Comparison of ENCODE assay signal across 27 mouse cellular contexts in genomic region chr6:30465586-30465985, GRCm38 (mm10). TPM values are rescaled to one million over a fixed set of nuclear protein-coding genes. Genes with fewer than 3 reads are reported as not detected.
"Had no signal": no experiment of that assay in that cellular context is flagged by ENCODE, and none has a peak within 500 bp of the region (broad histone marks: within the 10 kb centered on the region; RNA-seq: fewer than 3 reads in every experiment).

No protein-coding gene starts in this region.

- H3K4me3 ChIP-seq: heart, embryonic 10.5 days; heart, embryonic 13.5 days; heart, embryonic 15.5 days; hindbrain, embryonic 10.5 days; hindbrain, embryonic 12.5 days; intestine, embryonic 15.5 days; kidney, embryonic 15.5 days; layer of hippocampus, adult 2 months; left cerebral cortex, adult 2 months; limb, embryonic 13.5 days; limb, embryonic 15.5 days; liver, embryonic 12.5 days had no signal

- H3K9ac ChIP-seq: heart, embryonic 13.5 days; heart, embryonic 15.5 days; hindbrain, embryonic 12.5 days; hindbrain, embryonic 14.5 days; intestine, embryonic 15.5 days; kidney, embryonic 15.5 days; limb, embryonic 13.5 days; limb, embryonic 15.5 days; liver, embryonic 12.5 days; liver, embryonic 14.5 days had no signal

- DNase-seq: gastrocnemius, postnatal 14 days; gastrocnemius, postnatal 36 days; heart, postnatal 14 days; heart, postnatal 36 days; kidney, adult 18-20 months; kidney, adult 9 months; kidney, postnatal 10 days; kidney, postnatal 4 days had no signal

- H3K27me3 ChIP-seq: heart, embryonic 13.5 days; heart, embryonic 15.5 days; hindbrain, embryonic 12.5 days; intestine, embryonic 15.5 days; kidney, embryonic 15.5 days; limb, embryonic 13.5 days; limb, embryonic 15.5 days had no signal

- H3K36me3 ChIP-seq: heart, embryonic 10.5 days; heart, embryonic 13.5 days; heart, embryonic 15.5 days; hindbrain, embryonic 10.5 days; hindbrain, embryonic 12.5 days; intestine, embryonic 15.5 days; kidney, embryonic 15.5 days; limb, embryonic 13.5 days; limb, embryonic 15.5 days; liver, embryonic 12.5 days had no signal

- H3K27ac ChIP-seq: heart, embryonic 13.5 days; heart, embryonic 15.5 days; hindbrain, embryonic 12.5 days; hindbrain, embryonic 14.5 days; intestine, embryonic 15.5 days; layer of hippocampus, adult 2 months; left cerebral cortex, adult 2 months; limb, embryonic 13.5 days; liver, embryonic 12.5 days; liver, embryonic 14.5 days had no signal

- ATAC-seq: hindbrain, embryonic 16.5 days; inflammation-experienced regulatory T-cells, adult 6 months; intestine, embryonic 15.5 days; intestine, postnatal 0 days; liver, embryonic 12.5 days had no signal

- H3K9me3 ChIP-seq: heart, embryonic 10.5 days; heart, embryonic 13.5 days; heart, embryonic 15.5 days; hindbrain, embryonic 10.5 days; hindbrain, embryonic 12.5 days; intestine, embryonic 15.5 days; kidney, embryonic 15.5 days; limb, embryonic 13.5 days; limb, embryonic 15.5 days; liver, embryonic 12.5 days had no signal

- H3K4me2 ChIP-seq: heart, embryonic 13.5 days; heart, embryonic 15.5 days; hindbrain, embryonic 12.5 days; hindbrain, embryonic 14.5 days; intestine, embryonic 15.5 days; kidney, embryonic 15.5 days; limb, embryonic 13.5 days; limb, embryonic 15.5 days; liver, embryonic 12.5 days had no signal

RNA-seq across cellular contexts. Expression of gene Ssmem1, which starts 44.1 kb away (rescaled TPM):
- total RNA-seq: gastrocnemius, adult 18-20 months; liver, adult 2 months had no signal
- polyA plus RNA-seq: heart, embryonic 13.5 days; inflammation-experienced regulatory T-cells, adult 6 months; intestine, embryonic 15.5 days; intestine, postnatal 0 days; kidney, embryonic 15.5 days; liver, adult 2 months had no signal
